Mouse (Mus musculus) brain, embryonic 14.5 days (tissue): ENCODE data around the gene Col5a1.

Source experiments
- CTCF ChIP-seq: fragments of 200-500 bp; IDR thresholded peaks from 2 replicates; pipeline ENCODE4 v1.5.1; 2012; ENCODE audit warnings: inconsistent platforms, mild to moderate bottlenecking, moderate library complexity, borderline replicate concordance; ENCODE audit not compliant: insufficient read depth, insufficient read length; ENCODE audit errors: extremely low read depth
- POLR2A ChIP-seq: fragments of 200-500 bp; IDR thresholded peaks from 2 replicates; pipeline ENCODE4 v1.6.1; 2012; ENCODE audit warnings: mild to moderate bottlenecking, inconsistent platforms, borderline replicate concordance; ENCODE audit not compliant: poor library complexity, insufficient read depth, insufficient read length, severe bottlenecking; ENCODE audit errors: extremely low read depth

- no peak for TF ChIP-seq POLR2A
- TF ChIP-seq CTCF, result no peak
Measured at GRCm38 (mm10) chr2:28014778-28015177, 128.6 kb downstream of the Col5a1 start.
